Mouse (Mus musculus) 3T3-L1 (cell line): ENCODE measurements around the gene Akap12.

ENCODE experiments used
- DNase-seq: peaks from one replicate; pipeline ENCODE4 v3.0.0-alpha.2; 2015; ENCODE audit warnings: low read depth, low spot score

Akap12 gene

GRCm38 (mm10) chr10:4395321-4395720 lies 129.1 kb downstream of the Akap12 start:
- peak; percentile 51 for DNase-seq

- no peak for DNase-seq
Measured at GRCm38 (mm10) chr10:4398058-4398457, 131.9 kb downstream of the Akap12 start.

DNA sequence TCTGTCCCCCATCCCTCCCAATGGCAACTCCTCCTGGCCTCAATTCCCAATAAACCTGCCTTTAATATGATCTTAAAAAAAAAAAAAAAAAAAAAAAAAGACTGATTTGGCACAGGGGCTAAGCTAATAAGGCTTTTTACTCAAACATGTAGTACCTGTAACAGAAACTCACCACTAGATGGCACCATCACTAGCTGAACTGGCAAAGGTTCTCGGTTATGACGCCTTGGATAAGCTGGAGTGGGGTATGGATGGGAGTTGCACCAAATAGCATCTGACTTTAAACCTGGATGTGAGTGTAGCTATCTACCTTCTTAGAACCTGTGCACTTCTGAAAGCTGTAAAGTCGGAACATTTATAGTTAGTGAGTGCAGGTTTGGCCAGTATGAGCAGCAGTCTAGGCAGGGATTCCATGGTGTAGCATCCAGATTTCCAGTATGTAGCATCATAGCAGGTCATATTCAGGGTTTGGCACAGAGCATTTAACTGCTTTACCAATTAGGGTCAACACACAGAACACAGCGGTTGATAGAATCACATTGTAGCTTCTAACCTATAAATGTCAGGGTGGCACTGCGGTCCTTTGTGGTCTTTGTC lies 138.8 kb downstream of the Akap12 start:
- DNase-seq: peak; percentile 83

DNA sequence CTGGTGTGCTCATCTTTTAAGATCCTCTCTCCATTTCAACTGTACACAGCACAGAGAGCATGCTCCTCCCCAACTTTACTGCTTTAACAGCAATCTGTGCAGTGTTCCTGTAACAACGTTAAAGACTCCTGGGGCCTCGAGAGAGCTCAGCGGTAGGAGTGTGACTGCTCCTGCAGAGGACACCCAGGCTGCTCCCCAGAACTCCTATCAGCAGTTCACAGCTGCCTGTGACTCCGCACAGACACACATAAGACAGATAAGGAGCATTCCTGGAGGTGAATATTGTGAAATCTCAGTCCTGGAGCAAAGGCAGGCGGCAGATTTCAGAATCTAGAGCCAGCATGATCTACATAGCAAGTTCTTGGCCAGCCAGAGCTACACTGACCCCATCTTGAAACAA lies 139.3 kb downstream of the Akap12 start:
- DNase-seq: no peak

DNA sequence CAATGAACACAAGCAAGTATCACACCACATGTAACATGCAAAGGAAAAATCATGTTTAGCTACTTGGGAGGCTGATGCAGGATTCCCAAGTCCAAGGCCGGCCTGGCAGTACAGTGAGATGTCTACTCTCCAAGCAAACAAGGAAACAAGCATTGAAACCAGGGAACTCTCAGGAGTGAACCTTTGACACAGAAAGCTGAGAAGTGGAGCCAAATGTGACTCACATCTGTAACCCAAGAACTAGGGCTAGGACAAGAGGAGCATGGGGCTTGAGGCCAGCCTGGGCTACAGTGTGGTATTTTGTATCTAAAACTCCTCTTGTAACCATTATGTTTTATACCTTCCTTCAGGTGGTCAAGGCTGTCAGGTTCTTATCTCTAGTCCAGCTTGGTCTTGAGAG lies 141.0 kb downstream of the Akap12 start:
- peak; percentile 71 for DNase-seq
